Mouse (Mus musculus) testis, adult 2 months (tissue): Measurements from ENCODE around the gene Pxylp1.

Experiments
- CTCF ChIP-seq: fragments of 200-500 bp; IDR thresholded peaks from 2 replicates; pipeline ENCODE4 v1.5.1; 2012; ENCODE audit warnings: low read depth, mild to moderate bottlenecking, inconsistent platforms, low read length, moderate library complexity; ENCODE audit not compliant: control insufficient read depth, insufficient read depth, insufficient replicate concordance
- POLR2A ChIP-seq: fragments of 200-500 bp; IDR thresholded peaks from 2 replicates; pipeline ENCODE4 v1.6.1; 2012; ENCODE audit warnings: low read depth, mild to moderate bottlenecking, inconsistent platforms, low read length, moderate library complexity; ENCODE audit not compliant: control insufficient read depth

- TF ChIP-seq POLR2A, result no peak
- TF ChIP-seq CTCF, result no peak
Measured at GRCm38 (mm10) chr9:96787797-96788196, 104.7 kb downstream of the Pxylp1 start.
